Mouse (Mus musculus): ENCODE measurements around the gene Lman1l.

DNA sequence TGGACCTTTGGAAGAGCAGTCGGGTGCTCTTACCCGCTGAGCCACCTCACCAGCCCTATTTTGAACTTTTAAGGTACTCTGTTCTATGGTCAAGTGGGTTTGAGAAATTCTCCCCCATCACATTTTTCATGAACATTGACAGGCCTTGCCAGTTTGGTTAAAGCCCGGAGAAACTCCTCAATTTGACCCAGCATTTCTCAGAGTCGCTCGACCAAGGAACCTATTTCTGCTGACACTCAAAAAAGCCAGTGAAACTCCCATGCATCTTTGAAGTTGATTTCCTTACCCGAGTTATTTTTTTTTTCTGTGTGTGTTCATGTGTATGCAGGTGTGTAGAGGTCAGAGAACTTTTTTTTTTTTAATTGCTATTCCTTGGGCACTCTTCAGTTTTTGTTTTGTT, 56.0 kb downstream of the Lman1l start:
- no peak for TF ChIP-seq CTCF (IDR thresholded peaks at IDR 0.05; ENCODE audit: control insufficient read depth, insufficient read depth, low read length)
- no peak for TF ChIP-seq POLR2A (IDR thresholded peaks at IDR 0.05; ENCODE audit: borderline replicate concordance, control insufficient read depth, low read depth, low read length)
